Mouse (Mus musculus): ENCODE data around the gene Dph6. TPM values are rescaled to one million over a fixed set of nuclear protein-coding genes. Genes with fewer than 3 reads are reported as not detected.
"Not testable (repeated sequence)": the region's sequence is repeated elsewhere in the genome, so short reads cannot be mapped to it uniquely, and the experiment has no call there.

Dph6 gene
- polyA plus RNA-seq, 1 experiment from 2014 or later = 8.3 TPM

DNA sequence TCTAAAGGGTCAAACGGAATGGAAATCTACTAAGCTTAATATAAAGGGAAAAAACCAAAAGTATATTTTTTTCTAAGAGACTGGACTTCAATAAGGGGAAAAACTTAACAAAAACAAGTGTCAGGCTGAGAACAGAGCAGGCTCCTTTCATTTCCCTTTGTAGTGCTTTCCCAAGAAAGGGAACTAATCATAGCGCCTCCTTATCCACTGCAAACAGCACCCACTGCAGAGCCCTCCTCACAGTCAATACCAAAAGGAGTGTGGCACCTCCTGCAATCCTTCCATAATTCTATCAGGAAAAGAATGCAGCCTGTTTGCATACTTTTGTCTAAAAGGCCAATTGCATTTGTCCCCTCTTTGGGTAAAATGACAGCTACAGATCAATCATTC is 32.2 kb downstream of the Dph6 start:
- WGBS (ENCODE audit: insufficient replicate concordance) = 19% methylated on average over 2 of the region's 2 CpGs
- no peaks in the 10 kb centered on the region for H3K9me3 ChIP-seq (replicated peaks)
- no peak for ATAC-seq (ENCODE audit: low read depth)

DNA sequence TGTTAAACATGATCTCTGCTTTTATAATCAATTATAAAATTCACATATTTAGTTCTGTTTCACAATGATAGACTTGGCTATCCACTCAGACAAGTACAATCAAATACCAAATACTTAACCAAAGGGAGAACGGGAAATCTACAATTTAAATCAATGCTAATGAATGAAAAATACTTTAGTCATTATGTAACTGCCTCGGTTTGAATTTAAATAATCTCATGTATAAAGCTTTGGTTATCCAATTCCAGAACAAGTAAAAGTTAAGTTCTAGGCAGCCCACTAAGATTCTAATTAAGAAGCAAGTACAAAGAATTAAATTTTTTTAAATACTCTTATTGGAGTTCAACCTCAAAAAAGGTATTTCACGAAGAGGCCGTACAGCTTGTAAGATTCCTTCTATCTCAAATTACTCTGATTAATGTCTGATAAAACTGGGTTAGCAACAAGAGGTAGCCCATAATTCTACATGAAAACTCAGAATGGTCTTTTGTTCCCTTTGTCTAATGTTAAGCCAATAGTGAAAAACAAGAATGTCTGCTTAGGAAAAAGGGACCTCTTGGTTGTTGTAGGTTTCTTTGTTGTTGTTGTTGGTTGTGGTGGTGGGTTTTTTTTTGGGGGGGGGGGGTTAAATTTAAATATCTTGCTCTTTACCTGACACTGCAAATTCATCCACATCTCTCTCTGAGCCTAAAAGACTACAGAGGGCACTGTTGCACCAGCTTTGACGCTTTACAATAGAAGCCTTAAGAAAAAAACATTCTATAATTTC is 32.8 kb downstream of the Dph6 start:
- ATAC-seq (ENCODE audit: low read depth) = no peak
- WGBS (ENCODE audit: insufficient replicate concordance) = 62% methylated on average over 5 of the region's 5 CpGs
- H3K27me3 ChIP-seq = no peaks in the 10 kb centered on the region
- H3K4me2 ChIP-seq = no peak overlapping the region
- no peak overlapping the region for H3K9ac ChIP-seq
- DNase-seq = no peak
- H3K4me3 ChIP-seq (replicated peaks) = no peak overlapping the region
- H3K4me1 ChIP-seq (replicated peaks) = peaks cover 2% of the 10 kb centered on the region; the same call in 1 of the 2 replicates
- no peaks in the 10 kb centered on the region for H3K36me3 ChIP-seq
- no peak overlapping the region for H3K27ac ChIP-seq
- no peaks in the 10 kb centered on the region for H3K9me3 ChIP-seq (replicated peaks)

More for the DNA sequence above, 32.2 kb downstream of the Dph6 start:
- H3K9ac ChIP-seq = no peak overlapping the region
- H3K4me3 ChIP-seq (replicated peaks) = no peak overlapping the region
- H3K27me3 ChIP-seq = no peaks in the 10 kb centered on the region
- no peak for DNase-seq
- no peak overlapping the region for H3K27ac ChIP-seq
- H3K4me1 ChIP-seq (replicated peaks) = peaks cover 2% of the 10 kb centered on the region; the same call in 1 of the 2 replicates
- no peak overlapping the region for H3K4me2 ChIP-seq
- no peaks in the 10 kb centered on the region for H3K36me3 ChIP-seq

DNA sequence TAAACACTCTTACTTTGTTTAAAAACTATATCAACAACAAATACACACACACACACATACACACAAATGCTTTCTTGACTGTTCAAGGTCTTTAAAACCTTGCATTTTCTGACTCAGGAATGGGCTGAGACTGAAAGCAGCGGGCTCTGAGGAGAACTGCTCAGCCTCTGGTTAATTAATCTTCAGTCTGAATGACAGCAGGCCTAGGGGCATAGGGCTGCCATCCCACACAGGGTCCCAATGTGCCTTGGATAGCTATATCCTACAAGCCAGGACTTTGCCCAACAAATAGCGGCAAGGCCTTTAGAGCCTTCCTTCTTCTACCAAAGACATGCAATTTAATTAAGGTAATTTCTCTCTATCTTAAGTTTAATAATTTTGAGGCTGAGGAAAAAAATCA is 43.2 kb downstream of the Dph6 start:
- H3K27ac ChIP-seq = no peak overlapping the region
- H3K9ac ChIP-seq = no peak overlapping the region
- DNase-seq (no peak), ATAC-seq (ENCODE audit: low read depth) (no peak)
- H3K4me3 ChIP-seq (replicated peaks) = no peak overlapping the region
- H3K4me1 ChIP-seq (replicated peaks) = no peaks in the 10 kb centered on the region
- 74% methylated on average over 2 of the region's 2 CpGs for WGBS (ENCODE audit: insufficient replicate concordance)
- no peaks in the 10 kb centered on the region for H3K27me3 ChIP-seq
- no peak overlapping the region for H3K4me2 ChIP-seq
- no peaks in the 10 kb centered on the region for H3K9me3 ChIP-seq (replicated peaks)
- no peaks in the 10 kb centered on the region for H3K36me3 ChIP-seq

DNA sequence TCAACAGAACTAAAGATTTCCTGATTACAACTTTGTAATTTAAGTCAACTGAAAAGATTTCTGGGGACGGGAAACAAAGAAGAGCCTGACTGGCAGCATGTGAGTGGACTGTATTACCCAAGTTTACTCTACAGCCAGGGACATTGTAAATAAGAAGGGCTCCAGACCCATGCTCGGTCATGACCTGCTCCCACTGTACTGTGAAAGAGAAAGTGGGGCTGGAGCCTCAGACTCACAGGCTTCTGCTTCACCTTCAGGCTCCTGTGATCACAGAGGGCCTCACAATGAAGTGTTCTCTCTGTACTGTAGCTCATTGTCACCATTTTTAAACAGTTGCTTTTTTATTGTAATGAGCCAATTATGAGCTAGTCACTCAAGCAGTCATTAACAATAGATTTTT is 44.7 kb downstream of the Dph6 start:
- peak; percentile 65 for ATAC-seq (ENCODE audit: low read depth)
- 54% methylated on average over 2 of the region's 2 CpGs for WGBS (ENCODE audit: insufficient replicate concordance)
- Histone ChIP-seq H3K36me3 (no peaks in the 10 kb centered on the region), H3K9ac (no peak overlapping the region), H3K9me3 (replicated peaks) (no peaks in the 10 kb centered on the region), H3K27ac (no peak overlapping the region), H3K4me2 (no peak overlapping the region), H3K4me3 (replicated peaks) (no peak overlapping the region), H3K27me3 (no peaks in the 10 kb centered on the region), H3K4me1 (replicated peaks) (no peaks in the 10 kb centered on the region)
- no peak for DNase-seq

DNA sequence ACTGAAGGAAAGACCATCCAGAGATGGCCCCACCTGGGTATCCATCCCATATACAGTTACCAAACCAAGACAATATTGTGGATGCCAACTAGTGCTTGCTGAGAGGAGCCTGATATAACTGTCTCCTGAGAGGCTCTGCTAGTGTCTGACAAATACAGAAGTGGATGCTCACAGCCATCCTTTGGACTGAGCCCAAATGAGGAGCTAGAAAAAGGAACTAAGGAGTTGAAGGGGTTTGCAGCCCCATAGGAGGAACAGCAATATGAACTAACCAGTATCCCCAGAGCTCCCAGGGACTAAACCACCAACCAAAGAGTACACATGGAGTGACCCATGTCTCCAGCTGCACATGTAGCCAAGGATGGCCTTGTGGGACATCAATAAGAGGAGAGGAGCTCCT is 49.6 kb downstream of the Dph6 start:
- DNase-seq; H3K4me2 ChIP-seq; H3K27me3 ChIP-seq; H3K9me3 ChIP-seq (replicated peaks); H3K27ac ChIP-seq; H3K4me1 ChIP-seq (replicated peaks); H3K36me3 ChIP-seq; H3K4me3 ChIP-seq (replicated peaks); ATAC-seq (ENCODE audit: low read depth); H3K9ac ChIP-seq: not testable (repeated sequence)

DNA sequence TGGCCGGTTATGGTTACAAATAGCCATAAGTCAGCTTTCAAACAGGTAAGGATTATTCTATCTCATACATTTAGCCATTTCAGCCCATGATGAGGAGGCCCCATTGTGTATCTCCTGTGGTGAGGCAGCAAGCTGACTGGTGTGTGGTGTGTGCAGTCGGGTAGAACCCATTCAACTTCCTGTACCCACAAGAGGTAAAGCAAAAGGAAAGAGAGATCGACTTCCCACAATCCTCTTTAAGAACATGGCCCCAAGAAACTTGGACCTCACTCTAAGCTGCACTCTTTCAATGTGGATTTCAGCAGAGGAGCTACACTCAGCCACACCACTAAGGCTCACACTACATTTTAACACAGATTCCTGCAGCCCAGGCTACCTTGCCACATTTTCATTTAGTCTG is 53.6 kb downstream of the Dph6 start:
- DNase-seq = no peak
- no peak for ATAC-seq (ENCODE audit: low read depth)
- WGBS (ENCODE audit: insufficient replicate concordance) = 68% methylated on average over 3 of the region's 3 CpGs

DNA sequence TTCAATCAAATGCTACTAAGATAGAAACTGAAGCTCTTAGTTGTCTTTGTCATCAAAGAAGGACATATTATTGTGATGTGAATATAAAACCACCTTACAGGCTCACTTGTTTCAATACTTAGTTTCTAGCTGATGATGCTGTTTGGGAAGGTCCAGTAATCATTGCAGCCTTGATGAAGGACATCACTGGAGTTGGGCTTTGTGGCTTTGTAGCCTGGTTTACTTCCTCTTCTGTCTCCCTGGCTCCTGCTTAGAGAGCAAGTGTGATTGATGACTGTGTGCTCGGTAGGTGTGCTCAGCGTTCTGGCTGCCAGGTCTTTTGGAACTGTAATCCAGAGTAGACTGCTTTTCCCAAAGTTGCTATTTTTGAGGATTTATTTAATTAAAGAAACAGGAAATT is 55.0 kb downstream of the Dph6 start:
- Histone ChIP-seq H3K9me3 (replicated peaks) (no peaks in the 10 kb centered on the region), H3K4me2 (no peak overlapping the region), H3K9ac (no peak overlapping the region), H3K4me3 (replicated peaks) (no peak overlapping the region), H3K27me3 (no peaks in the 10 kb centered on the region), H3K27ac (no peak overlapping the region), H3K4me1 (replicated peaks) (no peaks in the 10 kb centered on the region), H3K36me3 (no peaks in the 10 kb centered on the region)
- no peak for DNase-seq
- 26% methylated on average over 2 of the region's 2 CpGs for WGBS (ENCODE audit: insufficient replicate concordance)
- no peak for ATAC-seq (ENCODE audit: low read depth)

More for the DNA sequence above, 53.6 kb downstream of the Dph6 start:
- Histone ChIP-seq H3K36me3 (no peaks in the 10 kb centered on the region), H3K4me3 (replicated peaks) (no peak overlapping the region), H3K9me3 (replicated peaks) (no peaks in the 10 kb centered on the region), H3K27ac (no peak overlapping the region), H3K27me3 (no peaks in the 10 kb centered on the region), H3K4me1 (replicated peaks) (no peaks in the 10 kb centered on the region), H3K9ac (no peak overlapping the region), H3K4me2 (no peak overlapping the region)

DNA sequence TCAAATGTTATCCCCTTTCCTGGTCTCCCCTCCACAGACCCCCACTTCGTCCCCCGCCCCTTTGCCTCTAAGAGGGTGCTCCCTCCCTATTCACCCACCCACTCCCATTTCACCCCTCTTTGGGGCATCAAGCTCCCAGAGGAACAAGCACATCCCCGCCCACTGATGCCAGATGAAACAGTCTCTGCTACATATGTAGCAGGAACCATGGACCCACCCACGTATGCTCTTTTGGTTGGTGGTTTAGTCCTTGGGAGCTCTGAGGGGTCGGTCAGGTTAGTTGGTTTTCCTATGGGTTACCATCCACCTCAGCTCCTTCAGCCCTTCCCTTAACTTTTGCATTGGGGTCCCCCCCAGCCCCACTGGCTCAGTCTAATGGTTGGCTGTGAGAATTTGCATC is 61.4 kb downstream of the Dph6 start:
- no peaks in the 10 kb centered on the region for H3K9me3 ChIP-seq (replicated peaks)
- no peaks in the 10 kb centered on the region for H3K4me1 ChIP-seq (replicated peaks)
- H3K9ac ChIP-seq = no peak overlapping the region
- no peaks in the 10 kb centered on the region for H3K27me3 ChIP-seq
- 73% methylated on average over 5 of the region's 5 CpGs for WGBS (ENCODE audit: insufficient replicate concordance)
- DNase-seq (no peak), ATAC-seq (ENCODE audit: low read depth) (no peak)
- no peak overlapping the region for H3K4me3 ChIP-seq (replicated peaks)
- H3K4me2 ChIP-seq = no peak overlapping the region
- H3K27ac ChIP-seq = no peak overlapping the region
- no peaks in the 10 kb centered on the region for H3K36me3 ChIP-seq

DNA sequence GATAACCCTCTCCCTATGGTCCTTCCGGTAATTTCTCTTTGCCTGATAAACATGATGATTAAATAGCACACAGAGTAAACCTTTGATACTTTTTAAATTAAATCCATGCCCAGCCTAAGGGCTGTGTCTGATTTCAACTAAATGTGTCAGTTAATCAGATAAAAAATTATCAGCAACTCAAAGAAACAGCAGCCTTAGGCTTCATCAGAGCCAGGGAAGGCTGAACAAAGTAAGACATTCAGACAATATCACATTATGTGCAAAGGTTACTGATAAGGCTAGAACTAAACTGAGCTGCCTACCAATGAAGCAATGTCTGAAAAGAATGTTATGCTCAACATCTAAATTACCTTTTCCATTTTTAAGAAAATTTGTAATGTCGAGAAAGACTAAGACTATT is 74.0 kb downstream of the Dph6 start:
- no peaks in the 10 kb centered on the region for H3K36me3 ChIP-seq
- 66% methylated on average over 2 of the region's 2 CpGs for WGBS (ENCODE audit: insufficient replicate concordance)
- no peak for ATAC-seq (ENCODE audit: low read depth)

DNA sequence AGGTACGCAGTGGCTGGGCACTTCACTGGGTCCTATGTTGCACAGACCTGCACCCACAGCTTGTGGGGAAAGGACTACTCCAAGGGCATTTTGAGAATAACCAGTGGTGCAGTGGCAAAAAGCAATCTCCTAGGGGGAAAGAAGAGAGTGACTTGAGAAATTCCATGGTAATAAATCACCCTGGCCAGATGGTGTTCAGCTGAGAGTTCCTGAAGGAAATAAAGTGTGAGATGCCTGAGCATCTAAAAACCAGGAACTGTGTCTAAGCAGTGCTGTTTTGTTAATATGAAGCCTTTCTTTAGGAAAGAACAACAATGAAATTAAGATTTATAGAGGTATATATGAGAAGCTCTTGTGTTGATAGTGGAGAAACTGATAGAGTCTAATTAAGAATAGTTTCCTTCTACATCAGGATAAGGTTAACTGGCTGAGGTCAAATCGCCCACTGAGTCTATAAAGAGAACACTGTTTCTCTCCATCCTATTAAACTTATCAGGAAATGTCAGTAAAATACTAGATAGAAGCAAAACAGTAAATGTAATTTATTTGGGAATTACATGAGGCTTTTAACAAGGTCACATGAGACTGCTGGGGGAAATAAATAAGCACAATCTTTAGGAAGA is 111.7 kb downstream of the Dph6 start:
- no peak overlapping the region for H3K27ac ChIP-seq
- no peak overlapping the region for H3K9ac ChIP-seq
- no peaks in the 10 kb centered on the region for H3K27me3 ChIP-seq
- 67% methylated on average over 2 of the region's 2 CpGs for WGBS (ENCODE audit: insufficient replicate concordance)
- H3K4me2 ChIP-seq = no peak overlapping the region
- H3K36me3 ChIP-seq = no peaks in the 10 kb centered on the region
- H3K4me1 ChIP-seq (replicated peaks) = no peaks in the 10 kb centered on the region
- no peak overlapping the region for H3K4me3 ChIP-seq (replicated peaks)
- no peak for DNase-seq
- no peak for ATAC-seq (ENCODE audit: low read depth)
- H3K9me3 ChIP-seq (replicated peaks) = no peaks in the 10 kb centered on the region

More for the DNA sequence above, 74.0 kb downstream of the Dph6 start:
- no peak for DNase-seq
- Histone ChIP-seq H3K4me2 (no peak overlapping the region), H3K4me3 (replicated peaks) (no peak overlapping the region), H3K27ac (no peak overlapping the region), H3K4me1 (replicated peaks) (no peaks in the 10 kb centered on the region), H3K9ac (no peak overlapping the region), H3K9me3 (replicated peaks) (no peaks in the 10 kb centered on the region), H3K27me3 (no peaks in the 10 kb centered on the region)

DNA sequence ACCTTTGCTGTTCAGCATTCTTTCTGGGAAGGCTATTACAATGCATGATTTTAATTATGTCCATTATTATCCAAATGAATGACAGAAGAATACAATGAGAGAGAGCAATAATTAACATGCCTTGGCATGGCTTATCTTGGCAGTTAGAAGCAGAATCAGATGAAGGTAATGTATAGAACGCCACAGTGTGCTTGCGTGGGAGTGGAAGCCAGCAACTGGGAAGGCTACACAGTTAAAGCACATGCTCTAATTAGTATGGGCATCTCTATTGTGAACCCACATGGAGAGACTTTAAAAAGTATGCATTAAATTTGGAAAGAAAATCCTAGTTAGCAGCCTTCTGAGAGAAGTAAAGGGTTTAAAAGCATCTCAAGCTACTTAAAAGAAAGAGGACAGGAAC is 112.4 kb downstream of the Dph6 start:
- no peaks in the 10 kb centered on the region for H3K9me3 ChIP-seq (replicated peaks)
- ATAC-seq (ENCODE audit: low read depth) (no peak), DNase-seq (no peak)
- H3K4me1 ChIP-seq (replicated peaks) = no peaks in the 10 kb centered on the region
- H3K27me3 ChIP-seq = no peaks in the 10 kb centered on the region
- no peaks in the 10 kb centered on the region for H3K36me3 ChIP-seq
- H3K9ac ChIP-seq = no peak overlapping the region
- no peak overlapping the region for H3K4me3 ChIP-seq (replicated peaks)
- H3K27ac ChIP-seq = no peak overlapping the region
- WGBS (ENCODE audit: insufficient replicate concordance) = 83% methylated on average over 2 of the region's 2 CpGs
- no peak overlapping the region for H3K4me2 ChIP-seq

DNA sequence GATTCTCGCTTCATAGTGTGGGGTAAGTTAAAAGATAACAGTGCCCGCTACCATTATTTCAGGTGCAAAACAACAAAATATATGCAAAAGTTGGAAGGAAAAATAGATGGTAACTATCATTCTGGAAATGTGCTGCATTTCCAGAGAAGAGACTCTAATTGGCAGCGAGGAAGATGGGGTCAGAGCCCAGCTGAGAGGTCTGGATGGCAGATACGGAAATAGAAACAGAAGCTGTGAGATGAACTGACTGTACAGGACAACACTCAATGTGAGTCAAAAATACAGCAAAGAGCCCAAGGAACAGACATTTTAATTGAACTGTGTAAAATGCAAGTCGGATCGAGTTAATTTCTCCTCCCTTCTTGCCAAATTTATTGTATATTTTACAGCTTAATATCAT is 114.3 kb downstream of the Dph6 start:
- no peaks in the 10 kb centered on the region for H3K36me3 ChIP-seq
- H3K9ac ChIP-seq = no peak overlapping the region
- no peak overlapping the region for H3K4me2 ChIP-seq
- H3K4me3 ChIP-seq (replicated peaks) = no peak overlapping the region
- no peak for DNase-seq
- no peaks in the 10 kb centered on the region for H3K9me3 ChIP-seq (replicated peaks)
- WGBS (ENCODE audit: insufficient replicate concordance) = 78% methylated on average over 6 of the region's 6 CpGs
- ATAC-seq (ENCODE audit: low read depth) = no peak
- H3K27ac ChIP-seq = no peak overlapping the region
- H3K4me1 ChIP-seq (replicated peaks) = peaks cover 4% of the 10 kb centered on the region
- no peaks in the 10 kb centered on the region for H3K27me3 ChIP-seq
